Mouse (Mus musculus) frontal cortex, postnatal 14 days (tissue): ENCODE data around the gene Psg16.
"Not testable (repeated sequence)": the region's sequence is repeated elsewhere in the genome, so short reads cannot be mapped to it uniquely, and the experiment has no call there.

ENCODE experiments used
- DNase-seq, 2 experiments: peaks; one replicate each; pipeline ENCODE4 v3.0.0; 2022; ENCODE audit warnings: low spot score in 2 of 2

The Psg16 gene

GRCm38 (mm10) chr7:17055287-17055946 lies 18.4 kb upstream of the Psg16 start:
- DNase-seq, result peak in 1 of 2 experiments; percentile 9

- DNase-seq, result peak; percentile 82 to 84
Observed at GRCm38 (mm10) chr7:17056081-17056581, 17.7 kb upstream of the Psg16 start.

DNA sequence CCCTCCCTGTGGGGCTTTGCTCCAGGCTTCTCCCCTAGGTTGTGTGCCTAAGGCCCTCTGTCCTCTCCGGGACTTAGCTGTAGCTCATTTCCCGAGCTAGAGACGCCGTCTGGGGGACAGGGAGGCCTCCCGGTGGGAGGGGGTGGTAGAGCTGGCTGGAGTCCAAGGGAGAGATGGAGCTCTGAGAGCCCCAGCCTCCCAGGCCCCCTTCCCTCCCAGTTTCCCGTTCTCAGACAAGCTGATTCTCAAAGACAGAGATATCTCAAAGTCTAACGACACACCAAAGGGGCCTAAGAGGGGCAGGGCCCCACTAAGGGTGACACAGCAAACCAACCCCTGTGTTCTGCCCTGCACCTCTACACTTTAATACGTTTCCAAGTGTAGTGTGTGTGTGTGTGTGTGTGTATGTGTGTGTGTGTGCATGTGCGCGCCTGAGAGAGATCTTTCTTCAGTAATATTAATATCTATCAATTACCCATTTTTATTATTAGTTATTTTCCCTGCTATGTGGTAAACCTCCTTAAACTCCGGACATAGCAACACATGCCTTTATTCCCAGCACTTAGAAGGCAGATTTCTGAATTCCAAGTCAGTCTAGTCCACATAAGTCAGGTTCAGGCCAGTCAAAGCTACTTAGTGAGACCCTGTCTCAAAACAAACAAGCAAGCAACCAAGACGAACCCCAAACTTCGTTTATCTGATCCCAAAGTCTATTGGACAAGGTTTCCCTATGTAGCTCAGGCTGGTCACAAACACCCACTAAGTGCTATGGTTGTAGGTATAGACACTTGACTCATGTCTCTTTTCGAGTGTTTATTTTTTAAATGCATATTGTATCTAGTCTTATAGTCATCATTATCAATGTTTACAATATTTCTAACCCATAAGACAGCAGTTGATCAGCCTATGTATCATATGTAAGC lies 17.0 kb upstream of the Psg16 start:
- peak in 1 of 2 experiments; percentile 3 for DNase-seq

GRCm38 (mm10) chr7:17058071-17058689 lies 15.7 kb upstream of the Psg16 start:
- peak; percentile 58 to 77 for DNase-seq

GRCm38 (mm10) chr7:17058816-17059462 lies 14.9 kb upstream of the Psg16 start:
- peak in 1 of 2 experiments; percentile 16 for DNase-seq

- DNase-seq, result peak in 1 of 2 experiments; percentile 3
Observed at GRCm38 (mm10) chr7:17059463-17059844, 14.4 kb upstream of the Psg16 start.

GRCm38 (mm10) chr7:17060031-17060781 lies 13.6 kb upstream of the Psg16 start:
- peak; percentile 84 to 85 for DNase-seq

GRCm38 (mm10) chr7:17060782-17061605 lies 12.8 kb upstream of the Psg16 start:
- DNase-seq, result peak in 1 of 2 experiments; percentile 15

DNA sequence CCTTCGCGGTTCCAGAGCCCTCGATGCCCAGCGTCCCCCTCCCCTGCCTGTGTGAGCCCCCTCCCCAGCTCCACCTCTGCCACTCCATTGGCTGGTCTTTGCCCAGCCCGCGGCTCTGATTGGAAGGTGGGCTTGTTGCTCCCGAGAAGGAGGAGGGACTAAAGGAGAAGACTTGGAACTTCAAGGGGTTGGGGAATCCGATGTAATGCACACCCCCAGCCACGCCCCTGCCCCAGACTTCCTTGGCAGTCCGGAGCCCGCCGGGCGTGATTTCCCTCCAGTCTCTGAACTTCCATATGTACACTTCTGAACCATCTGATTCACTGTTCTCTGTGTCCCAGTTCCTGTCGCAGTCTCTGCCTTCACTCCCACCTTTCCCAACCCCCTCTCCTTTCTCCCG lies 11.5 kb upstream of the Psg16 start, which contains the start of gene Hif3a:
Gene Hif3a, minus strand, starts transcription at position 39 of the 400 bp plus-strand sequence.
- DNase-seq, result peak in 1 of 2 experiments; percentile 53

DNA sequence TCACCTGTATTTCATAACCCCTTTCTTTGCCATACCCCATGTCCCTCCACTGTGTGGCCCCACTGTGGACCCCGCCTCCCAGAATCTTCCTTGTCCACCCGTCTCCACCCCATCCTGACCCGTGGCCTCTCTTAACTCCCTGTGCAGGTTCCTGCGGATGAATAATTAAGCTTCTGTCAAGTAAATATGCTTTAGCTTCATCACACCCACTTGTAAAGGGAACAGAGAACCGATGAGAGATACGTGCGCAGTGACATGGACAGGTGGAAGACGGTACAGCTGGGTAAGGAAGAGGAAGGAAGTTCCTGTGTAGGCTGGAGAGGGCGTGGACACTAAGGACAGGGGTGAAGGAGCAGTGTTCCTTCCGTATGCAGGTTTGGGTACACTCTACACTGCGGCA lies 11.0 kb upstream of the Psg16 start:
- DNase-seq, result no peak

GRCm38 (mm10) chr7:17065620-17066019 lies 8.2 kb upstream of the Psg16 start:
- no peak for DNase-seq

- DNase-seq, result peak; percentile 71 to 92
Observed at GRCm38 (mm10) chr7:17066412-17066811, 7.4 kb upstream of the Psg16 start.

GRCm38 (mm10) chr7:17067000-17067399 lies 6.8 kb upstream of the Psg16 start:
- no peak for DNase-seq

DNA sequence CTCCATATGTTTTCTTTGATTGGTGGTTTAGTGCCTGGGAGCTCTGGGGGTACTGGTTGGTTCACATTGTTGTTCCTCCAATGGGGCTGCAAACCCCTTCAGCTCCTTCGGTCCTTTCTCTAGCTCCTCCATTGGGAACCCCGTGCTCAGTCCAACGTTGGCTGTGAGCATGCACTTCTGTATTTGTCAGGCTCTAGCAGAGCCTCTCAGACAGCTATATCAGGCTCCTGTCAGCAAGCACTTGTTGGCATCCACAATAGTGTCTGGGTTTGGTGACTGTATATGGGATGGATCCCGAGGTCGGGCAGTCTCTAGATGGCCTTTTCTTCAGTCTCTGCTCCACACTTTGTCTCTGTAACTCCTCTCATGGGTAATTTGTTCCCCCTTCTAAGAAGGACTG lies 6.2 kb upstream of the Psg16 start:
- not testable (repeated sequence) for DNase-seq

DNA sequence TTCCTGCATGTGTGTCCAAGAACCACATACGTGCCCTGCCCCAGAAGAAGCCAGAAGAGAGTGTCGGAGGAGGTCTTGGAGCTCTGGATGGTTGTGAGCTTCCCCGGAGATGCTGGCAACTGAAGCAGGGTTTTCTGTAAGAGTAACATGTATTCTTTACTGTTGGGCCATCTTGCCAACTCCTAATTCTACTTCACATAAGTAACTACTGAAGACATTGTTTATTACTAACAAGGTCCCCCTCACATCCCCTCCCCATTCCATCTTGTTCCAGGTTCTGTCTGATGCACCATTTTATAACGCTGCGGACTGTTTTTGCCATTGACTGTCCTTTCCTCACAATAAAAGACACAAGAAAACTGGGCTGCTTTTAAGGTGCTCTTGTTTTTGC lies 332 bp upstream of the Psg16 start:
- DNase-seq, result no peak

- DNase-seq, result no peak
Observed at GRCm38 (mm10) chr7:17076542-17076941, 2.7 kb downstream of the Psg16 start.

DNA sequence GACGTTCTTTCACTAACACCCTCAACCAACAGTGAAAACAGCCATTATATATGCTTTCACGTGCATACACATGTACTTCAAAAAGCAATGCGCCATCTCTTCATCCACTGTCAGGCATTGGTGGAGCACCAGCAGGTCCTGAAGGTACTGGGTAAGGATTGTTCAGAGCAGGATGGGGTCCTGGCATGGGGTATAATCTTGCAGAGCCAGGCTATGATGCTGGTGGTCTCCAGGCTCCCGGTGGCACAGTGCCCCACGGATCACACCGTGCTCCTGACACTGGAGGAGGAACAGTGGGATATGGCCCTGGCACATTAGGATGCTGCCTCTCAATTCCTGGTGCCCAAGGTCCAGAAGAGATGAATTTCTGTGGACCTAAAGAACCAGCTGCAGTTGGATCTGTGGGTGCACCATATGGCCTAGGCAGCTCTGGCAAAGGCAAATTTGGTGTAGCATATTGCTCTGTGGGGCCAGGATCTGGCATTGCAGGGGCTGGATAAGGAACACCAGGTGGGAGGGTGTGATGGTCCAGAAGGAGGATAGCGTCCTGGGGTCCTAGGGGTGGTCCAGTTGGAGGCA lies 4.3 kb downstream of the Psg16 start:
- DNase-seq, result no peak

DNA sequence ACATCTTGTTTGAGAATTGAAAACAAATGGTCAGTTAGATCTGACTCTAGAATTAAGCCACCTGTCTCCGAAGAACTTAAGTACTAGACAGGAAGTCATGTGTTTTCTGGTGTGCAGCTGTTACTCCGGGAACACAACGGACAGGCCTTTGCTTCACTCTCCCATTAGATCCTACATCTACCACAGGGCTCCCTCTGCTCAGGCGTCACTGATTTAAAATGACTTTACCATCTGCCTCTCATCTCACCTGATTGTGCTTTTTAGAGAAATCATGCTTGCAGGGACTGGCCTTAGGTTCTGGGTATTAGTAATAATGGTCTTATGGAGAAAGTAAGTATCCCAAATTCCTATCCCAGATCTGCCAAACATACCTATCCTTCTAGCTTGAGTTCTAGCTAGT lies 8.9 kb downstream of the Psg16 start:
- no peak for DNase-seq

GRCm38 (mm10) chr7:17087731-17088130 lies 13.9 kb downstream of the Psg16 start:
- DNase-seq, result no peak
